Mouse (Mus musculus): Measurements from ENCODE around the gene Nfyb. TPM values are rescaled to one million over a fixed set of nuclear protein-coding genes. Genes with fewer than 3 reads are reported as not detected.

Gene Nfyb
- polyA plus RNA-seq, 1 experiment from 2014 or later: 39.9 TPM

DNA sequence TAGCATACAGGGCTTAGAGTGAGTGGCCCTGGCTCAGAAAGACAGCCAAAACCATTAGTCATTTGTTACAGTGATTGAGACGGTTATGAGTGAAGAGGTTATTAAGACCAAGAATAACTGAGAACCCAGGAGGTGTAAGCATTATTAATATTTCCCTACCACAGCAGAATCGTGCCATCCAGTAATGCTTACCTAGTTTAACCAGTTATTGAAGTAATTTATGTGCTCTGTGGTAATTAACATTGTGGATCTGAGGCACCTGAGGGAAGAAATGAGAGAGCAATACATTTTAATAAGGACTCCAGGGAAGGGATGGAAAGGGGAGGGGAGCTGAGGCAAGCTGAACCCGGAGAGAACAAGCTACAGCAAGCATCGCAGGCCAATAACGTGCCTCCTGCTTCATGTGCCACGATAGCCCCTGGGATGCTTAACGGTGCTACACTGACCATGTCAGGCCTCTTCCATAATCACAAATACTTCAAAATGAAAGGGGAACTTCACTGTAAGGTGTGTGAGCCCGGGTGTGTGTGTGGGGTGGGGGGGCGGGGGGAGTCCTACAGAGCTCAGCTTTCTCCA, 7.7 kb upstream of the Nfyb start:
- Histone ChIP-seq H3K36me3 (ENCODE audit: control insufficient read depth, insufficient read depth, low read length) (no peaks in the 10 kb centered on the region), H3K9ac (ENCODE audit: low read length) (no peak overlapping the region), H3K9me3 (replicated peaks; ENCODE audit: control insufficient read depth, low read length) (no peaks in the 10 kb centered on the region), H3K4me1 (ENCODE audit: control insufficient read depth, insufficient read depth, low read length) (no peaks in the 10 kb centered on the region), H3K27ac (ENCODE audit: low read length) (no peak overlapping the region), H3K4me2 (ENCODE audit: low read depth, low read length) (no peak overlapping the region), H3K4me3 (replicated peaks; ENCODE audit: low read length) (no peak overlapping the region), H3K27me3 (ENCODE audit: control insufficient read depth, insufficient read depth, low read length) (no peaks in the 10 kb centered on the region)
- 66% methylated on average over 9 of the region's 9 CpGs for WGBS
- no peak for ATAC-seq (ENCODE audit: insufficient read depth, low FRiP score)

DNA sequence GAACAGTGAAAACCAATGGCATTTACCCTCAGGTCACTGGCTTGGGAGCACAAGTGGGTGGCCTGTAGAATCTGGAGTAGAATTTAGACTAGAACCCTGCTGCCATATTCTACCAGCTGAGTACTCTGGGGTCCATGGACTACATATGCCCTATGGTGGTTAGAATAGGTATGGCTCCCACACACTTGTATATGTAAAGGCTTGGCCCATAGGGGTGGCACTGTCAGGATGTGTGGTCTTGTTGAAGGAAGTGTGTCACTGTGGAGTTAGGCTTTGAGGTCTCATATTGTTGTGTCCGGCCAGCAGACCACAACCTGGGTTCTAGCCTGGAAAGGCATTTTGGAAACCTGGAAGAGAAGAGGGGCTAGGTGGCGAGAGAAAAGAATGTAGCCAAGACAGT, 6.8 kb upstream of the Nfyb start:
- Histone ChIP-seq H3K27ac (ENCODE audit: low read length) (no peak overlapping the region), H3K9ac (ENCODE audit: low read length) (no peak overlapping the region), H3K36me3 (ENCODE audit: control insufficient read depth, insufficient read depth, low read length) (no peaks in the 10 kb centered on the region), H3K4me3 (replicated peaks; ENCODE audit: low read length) (no peak overlapping the region), H3K4me2 (ENCODE audit: low read depth, low read length) (no peak overlapping the region), H3K27me3 (ENCODE audit: control insufficient read depth, insufficient read depth, low read length) (no peaks in the 10 kb centered on the region), H3K4me1 (ENCODE audit: control insufficient read depth, insufficient read depth, low read length) (no peaks in the 10 kb centered on the region), H3K9me3 (replicated peaks; ENCODE audit: control insufficient read depth, low read length) (no peaks in the 10 kb centered on the region)
- no peak for ATAC-seq (ENCODE audit: insufficient read depth, low FRiP score)
- 84% methylated on average over 2 of the region's 2 CpGs for WGBS

DNA sequence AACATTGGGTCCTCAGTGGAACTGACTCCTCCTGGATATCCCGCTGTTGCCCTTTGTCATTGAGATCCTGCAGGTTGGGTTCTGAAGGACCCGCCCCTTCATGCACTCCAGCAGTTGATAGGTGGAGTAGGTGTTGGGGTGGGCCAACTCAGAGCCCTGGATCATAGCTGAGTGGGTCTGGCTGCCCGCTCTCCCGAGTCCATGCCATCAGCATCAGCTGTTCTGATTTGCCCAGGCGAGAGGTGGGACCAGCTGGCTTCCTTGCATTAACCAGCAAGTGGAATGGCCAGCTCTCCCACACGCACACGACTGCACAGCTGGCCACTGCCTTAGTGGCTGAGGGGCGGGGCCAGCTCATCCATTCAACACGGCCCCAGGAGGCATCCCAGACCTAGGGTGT, 5.0 kb upstream of the Nfyb start:
- 38% methylated on average over 9 of the region's 9 CpGs for WGBS
- Histone ChIP-seq H3K36me3 (ENCODE audit: control insufficient read depth, insufficient read depth, low read length) (no peaks in the 10 kb centered on the region), H3K9ac (ENCODE audit: low read length) (no peak overlapping the region), H3K4me2 (ENCODE audit: low read depth, low read length) (no peak overlapping the region), H3K4me1 (ENCODE audit: control insufficient read depth, insufficient read depth, low read length) (peaks cover 5% of the 10 kb centered on the region; the same call in 1 of the 2 replicates), H3K9me3 (replicated peaks; ENCODE audit: control insufficient read depth, low read length) (no peaks in the 10 kb centered on the region), H3K27ac (ENCODE audit: low read length) (no peak overlapping the region), H3K27me3 (ENCODE audit: control insufficient read depth, insufficient read depth, low read length) (no peaks in the 10 kb centered on the region), H3K4me3 (replicated peaks; ENCODE audit: low read length) (no peak overlapping the region)
- no peak for ATAC-seq (ENCODE audit: insufficient read depth, low FRiP score)

DNA sequence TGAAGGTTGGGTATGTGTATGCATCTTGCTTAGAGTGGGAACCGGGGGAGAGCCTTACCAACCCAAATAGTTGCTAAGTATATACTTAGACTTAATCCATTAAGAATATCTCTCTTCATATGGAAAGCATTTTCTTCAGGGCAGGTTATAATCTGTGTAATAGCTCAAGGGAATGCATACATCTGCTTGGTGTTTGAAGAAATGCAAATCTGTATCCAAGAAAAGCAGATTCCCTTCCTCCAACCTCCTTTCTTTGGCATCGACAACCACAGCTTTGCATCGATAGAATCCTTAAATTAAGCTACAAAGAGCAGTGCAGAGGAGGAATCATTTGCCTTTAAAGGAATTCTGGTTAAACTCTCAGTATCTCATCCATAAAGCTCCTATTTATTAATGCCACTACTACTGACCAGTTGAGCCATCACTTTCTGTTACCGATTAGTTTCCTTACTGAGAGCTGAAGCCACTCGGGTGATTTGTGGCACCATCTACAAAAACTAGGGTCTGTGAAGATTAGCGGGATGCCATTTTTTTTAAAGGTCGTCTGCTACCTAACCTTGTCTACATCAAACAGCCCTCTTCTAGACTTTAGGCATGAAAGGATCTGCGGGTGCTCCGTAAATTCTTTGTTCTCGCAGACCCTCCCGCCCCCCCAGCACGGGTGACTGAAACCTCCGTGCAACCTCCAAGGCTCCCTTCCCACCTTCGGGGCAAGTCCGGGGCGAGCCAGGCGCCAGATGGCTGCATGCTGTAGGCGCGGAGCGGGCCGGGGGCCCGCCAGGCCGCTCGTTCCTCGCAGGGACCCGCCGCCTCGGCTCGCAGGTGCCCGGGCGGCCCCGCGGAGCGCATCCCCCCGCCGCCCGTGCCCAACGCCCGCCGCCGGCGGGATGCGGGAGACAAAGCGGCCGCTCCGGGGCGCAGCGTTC, 925 bp downstream of the Nfyb start:
- H3K27me3 ChIP-seq (ENCODE audit: control insufficient read depth, insufficient read depth, low read length): no peaks in the 10 kb centered on the region
- 0 out of 2 replicates have a peak, but pooled peaks have one; percentile 0 for ATAC-seq (ENCODE audit: insufficient read depth, low FRiP score)
- H3K4me3 ChIP-seq (replicated peaks; ENCODE audit: low read length): peak overlapping the region; percentile 91
- peak overlapping the region; percentile 100 for H3K27ac ChIP-seq (ENCODE audit: low read length)
- H3K9ac ChIP-seq (ENCODE audit: low read length): peak overlapping the region; percentile 99
- WGBS: under 1% methylated on average over 33 of the region's 48 CpGs
- H3K4me1 ChIP-seq (ENCODE audit: control insufficient read depth, insufficient read depth, low read length): peaks cover 18% of the 10 kb centered on the region; the same call in 1 of the 2 replicates
- 0 out of 2 replicates have a peak, but pooled peaks cover 4% of the 10 kb centered on the region for H3K36me3 ChIP-seq (ENCODE audit: control insufficient read depth, insufficient read depth, low read length)
- H3K4me2 ChIP-seq (ENCODE audit: low read depth, low read length): peak overlapping the region; percentile 61
- H3K9me3 ChIP-seq (replicated peaks; ENCODE audit: control insufficient read depth, low read length): no peaks in the 10 kb centered on the region

- no peak overlapping the region for H3K27ac ChIP-seq (ENCODE audit: low read length)
- no peak for ATAC-seq (ENCODE audit: insufficient read depth, low FRiP score)
- peaks cover 10% of the 10 kb centered on the region; the same call in 1 of the 2 replicates for H3K36me3 ChIP-seq (ENCODE audit: control insufficient read depth, insufficient read depth, low read length)
- no peaks in the 10 kb centered on the region for H3K27me3 ChIP-seq (ENCODE audit: control insufficient read depth, insufficient read depth, low read length)
- no peak overlapping the region for H3K9ac ChIP-seq (ENCODE audit: low read length)
- no peak overlapping the region for H3K4me2 ChIP-seq (ENCODE audit: low read depth, low read length)
- peaks cover 18% of the 10 kb centered on the region; the same call in 1 of the 2 replicates for H3K4me1 ChIP-seq (ENCODE audit: control insufficient read depth, insufficient read depth, low read length)
- 73% methylated on average over 9 of the region's 9 CpGs for WGBS
- H3K9me3 ChIP-seq (replicated peaks; ENCODE audit: control insufficient read depth, low read length): no peaks in the 10 kb centered on the region
- no peak overlapping the region for H3K4me3 ChIP-seq (replicated peaks; ENCODE audit: low read length)
These were observed 2.7 kb downstream of the Nfyb start for GRCm38 (mm10) chr10:82761037-82761811.

DNA sequence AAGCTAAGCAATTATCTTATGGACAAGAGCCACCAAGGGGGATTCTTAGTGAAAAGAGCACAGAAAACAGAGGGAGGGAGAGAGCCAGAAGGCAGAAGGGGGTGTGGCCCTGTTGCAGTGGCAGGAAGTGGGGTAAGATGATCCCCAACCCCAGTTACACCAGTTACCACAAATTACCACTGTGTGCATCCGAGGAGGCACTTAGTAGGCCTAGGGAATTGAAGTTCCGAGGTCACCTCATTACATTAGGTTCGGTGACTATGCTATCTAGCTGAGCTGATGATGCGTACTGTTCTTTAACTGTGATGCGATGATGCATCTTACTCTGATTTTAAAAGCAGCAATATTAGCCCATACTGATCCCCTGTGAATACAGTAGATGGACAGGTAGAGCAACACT, 4.2 kb downstream of the Nfyb start:
- Histone ChIP-seq H3K4me2 (ENCODE audit: low read depth, low read length) (no peak overlapping the region), H3K27ac (ENCODE audit: low read length) (no peak overlapping the region), H3K4me1 (ENCODE audit: control insufficient read depth, insufficient read depth, low read length) (peaks cover 18% of the 10 kb centered on the region; the same call in 1 of the 2 replicates), H3K9ac (ENCODE audit: low read length) (no peak overlapping the region), H3K36me3 (ENCODE audit: control insufficient read depth, insufficient read depth, low read length) (peaks cover 22% of the 10 kb centered on the region), H3K9me3 (replicated peaks; ENCODE audit: control insufficient read depth, low read length) (no peaks in the 10 kb centered on the region), H3K4me3 (replicated peaks; ENCODE audit: low read length) (no peak overlapping the region), H3K27me3 (ENCODE audit: control insufficient read depth, insufficient read depth, low read length) (no peaks in the 10 kb centered on the region)
- ATAC-seq (ENCODE audit: insufficient read depth, low FRiP score): no peak
- WGBS: 91% methylated on average over 5 of the region's 5 CpGs

DNA sequence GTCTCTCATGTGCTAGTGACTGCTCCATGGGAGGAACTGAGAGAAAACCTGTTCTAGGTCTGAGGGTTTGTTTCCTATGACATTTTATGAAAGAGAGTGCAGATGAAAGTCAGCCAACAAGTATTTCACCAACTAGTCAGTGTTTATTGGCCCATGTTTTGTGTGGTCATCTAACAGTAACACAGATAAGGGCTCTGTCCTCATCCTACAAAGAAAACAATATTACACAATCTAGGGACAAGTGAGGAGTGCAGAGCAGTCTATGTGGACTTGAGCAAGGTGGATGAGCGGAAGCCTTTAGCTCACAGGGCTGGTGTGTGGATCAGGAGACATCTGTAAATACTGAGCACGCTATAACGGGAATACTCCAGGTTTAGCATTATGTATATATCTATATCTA, 5.1 kb downstream of the Nfyb start:
- Histone ChIP-seq H3K36me3 (ENCODE audit: control insufficient read depth, insufficient read depth, low read length) (peaks cover 26% of the 10 kb centered on the region), H3K9ac (ENCODE audit: low read length) (no peak overlapping the region), H3K4me1 (ENCODE audit: control insufficient read depth, insufficient read depth, low read length) (peaks cover 14% of the 10 kb centered on the region; the same call in 1 of the 2 replicates), H3K9me3 (replicated peaks; ENCODE audit: control insufficient read depth, low read length) (no peaks in the 10 kb centered on the region), H3K4me3 (replicated peaks; ENCODE audit: low read length) (no peak overlapping the region), H3K27me3 (ENCODE audit: control insufficient read depth, insufficient read depth, low read length) (no peaks in the 10 kb centered on the region), H3K27ac (ENCODE audit: low read length) (no peak overlapping the region), H3K4me2 (ENCODE audit: low read depth, low read length) (no peak overlapping the region)
- ATAC-seq (ENCODE audit: insufficient read depth, low FRiP score): no peak
- WGBS: 89% methylated on average over 3 of the region's 3 CpGs

GRCm38 (mm10) chr10:82758368-82758767, 5.6 kb downstream of the Nfyb start:
- Histone ChIP-seq H3K4me1 (ENCODE audit: control insufficient read depth, insufficient read depth, low read length) (peaks cover 14% of the 10 kb centered on the region; the same call in 1 of the 2 replicates), H3K4me2 (ENCODE audit: low read depth, low read length) (no peak overlapping the region), H3K4me3 (replicated peaks; ENCODE audit: low read length) (no peak overlapping the region), H3K9ac (ENCODE audit: low read length) (no peak overlapping the region), H3K36me3 (ENCODE audit: control insufficient read depth, insufficient read depth, low read length) (peaks cover 26% of the 10 kb centered on the region), H3K9me3 (replicated peaks; ENCODE audit: control insufficient read depth, low read length) (no peaks in the 10 kb centered on the region), H3K27ac (ENCODE audit: low read length) (no peak overlapping the region), H3K27me3 (ENCODE audit: control insufficient read depth, insufficient read depth, low read length) (no peaks in the 10 kb centered on the region)
- WGBS: 85% methylated on average over 6 of the region's 6 CpGs
- no peak for ATAC-seq (ENCODE audit: insufficient read depth, low FRiP score)
